Mouse (Mus musculus) stomach, postnatal 0 days (tissue): ENCODE measurements around the gene BC052040. TPM values are rescaled to one million over a fixed set of nuclear protein-coding genes. Genes with fewer than 3 reads are reported as not detected.

ENCODE experiments used
- ATAC-seq: fragments of 200-750 bp; cut with Nextera tagmentation; 2 replicates; pipeline ENCODE4 v1.8.0; 2017; ENCODE audit not compliant: low FRiP score, low TSS enrichment
- DNase-seq: peaks from one replicate; pipeline ENCODE4 v3.0.0-alpha.2; 2016; ENCODE audit warnings: low spot score
- H3K27ac ChIP-seq: fragments of 300-500 bp; sonication (generic); replicated peaks from 2 replicates; pipeline ENCODE4 v1.5.1; 2014; ENCODE audit warnings: mild to moderate bottlenecking, control low read depth
- H3K27me3 ChIP-seq: fragments of 300-500 bp; sonication (generic); 2 replicates; pipeline ENCODE4 v1.6.1; 2014; ENCODE audit warnings: low read length; ENCODE audit not compliant: control insufficient read depth, insufficient read depth
- H3K36me3 ChIP-seq: fragments of 300-500 bp; sonication (generic); 2 replicates; pipeline ENCODE4 v1.6.1; 2014; ENCODE audit warnings: low read length, mixed read lengths; ENCODE audit not compliant: control insufficient read depth, insufficient read depth
- H3K4me1 ChIP-seq: fragments of 300-500 bp; sonication (generic); replicated peaks from 2 replicates; pipeline ENCODE4 v1.6.1; 2014; ENCODE audit warnings: antibody characterized with exemption; ENCODE audit not compliant: control insufficient read depth, insufficient read depth
- H3K4me2 ChIP-seq: fragments of 300-500 bp; sonication (generic); replicated peaks from 2 replicates; pipeline ENCODE4 v1.6.1; 2014; ENCODE audit warnings: low read depth, mild to moderate bottlenecking, control low read depth, moderate library complexity
- H3K4me3 ChIP-seq: fragments of 300-500 bp; sonication (generic); 2 replicates; pipeline ENCODE4 v1.5.1; 2014; ENCODE audit warnings: low read depth, low read length, control low read depth
- H3K9ac ChIP-seq: fragments of 300-500 bp; sonication (generic); 2 replicates; pipeline ENCODE4 v1.6.1; 2014; ENCODE audit warnings: mild to moderate bottlenecking, low read length, control low read depth, mixed read lengths
- H3K9me3 ChIP-seq: fragments of 300-500 bp; sonication (generic); 2 replicates; pipeline ENCODE4 v1.6.1; 2016; ENCODE audit warnings: low read length; ENCODE audit not compliant: control insufficient read depth
- CTCF ChIP-seq: IDR thresholded peaks from 2 replicates; pipeline ENCODE4 v1.5.1; 2016; ENCODE audit warnings: antibody characterized with exemption, low read depth, mild to moderate bottlenecking, moderate library complexity
- EP300 ChIP-seq: optimal IDR thresholded peaks from 2 replicates; pipeline ENCODE3; 2016; ENCODE audit warnings: antibody characterized with exemption
- WGBS: fragments of 180-500 bp; shearing (Covaris S2); extraction: QIAGEN DNeasy Blood & Tissue Kit; methylation state at CpG from one replicate; pipeline ENCODE4 v1.1.7; 2014; 5-methylcytosine and 5-hydroxymethylcytosine counted together
- polyA plus RNA-seq: library from polyadenylated mRNA; unstranded; fragments of >200 nt; fragmentation: Nextera tagmentation; extraction: Ambion mirVana; gene quantifications from 2 replicates; pipeline ENCODE4 v1.2.1, GENCODE M21; 2015

BC052040 gene
- polyA plus RNA-seq, 1 experiment from 2014 or later: 3.8 TPM

GRCm38 (mm10) chr2:115737966-115738365, 156.4 kb downstream of the BC052040 start:
- no peak for DNase-seq
- no peaks in the 10 kb centered on the region for H3K4me1 ChIP-seq
- no peak for ATAC-seq
- no peaks in the 10 kb centered on the region for H3K27me3 ChIP-seq
- TF ChIP-seq EP300 (no peak), CTCF (no peak)
- no peaks in the 10 kb centered on the region for H3K9me3 ChIP-seq
- H3K9ac ChIP-seq: no peak overlapping the region
- no peaks in the 10 kb centered on the region for H3K36me3 ChIP-seq
- H3K27ac ChIP-seq: no peak overlapping the region
- WGBS: 79% methylated on average over 2 of the region's 2 CpGs
- H3K4me3 ChIP-seq: no peak overlapping the region
- no peak overlapping the region for H3K4me2 ChIP-seq

GRCm38 (mm10) chr2:115742061-115742460, 160.5 kb downstream of the BC052040 start:
- Histone ChIP-seq H3K9me3 (no peaks in the 10 kb centered on the region), H3K9ac (no peak overlapping the region), H3K27me3 (no peaks in the 10 kb centered on the region), H3K4me3 (no peak overlapping the region), H3K27ac (no peak overlapping the region), H3K36me3 (no peaks in the 10 kb centered on the region), H3K4me1 (no peaks in the 10 kb centered on the region), H3K4me2 (no peak overlapping the region)
- ATAC-seq: no peak
- TF ChIP-seq CTCF: no peak
- TF ChIP-seq EP300: no peak
- 74% methylated on average over 7 of the region's 7 CpGs for WGBS
- no peak for DNase-seq

GRCm38 (mm10) chr2:115747639-115748038, 166.1 kb downstream of the BC052040 start:
- H3K4me3 ChIP-seq: no peak overlapping the region
- no peaks in the 10 kb centered on the region for H3K27me3 ChIP-seq
- H3K36me3 ChIP-seq: no peaks in the 10 kb centered on the region
- DNase-seq: no peak
- no peak overlapping the region for H3K4me2 ChIP-seq
- no peaks in the 10 kb centered on the region for H3K9me3 ChIP-seq
- TF ChIP-seq EP300: no peak
- no peak for TF ChIP-seq CTCF
- ATAC-seq: no peak
- H3K9ac ChIP-seq: no peak overlapping the region
- WGBS: 93% methylated on average over 3 of the region's 3 CpGs
- H3K4me1 ChIP-seq: no peaks in the 10 kb centered on the region
- H3K27ac ChIP-seq: no peak overlapping the region

GRCm38 (mm10) chr2:115751177-115751576, 169.7 kb downstream of the BC052040 start:
- no peak overlapping the region for H3K27ac ChIP-seq
- H3K9me3 ChIP-seq: no peaks in the 10 kb centered on the region
- H3K9ac ChIP-seq: no peak overlapping the region
- no peak for ATAC-seq
- H3K36me3 ChIP-seq: no peaks in the 10 kb centered on the region
- H3K4me3 ChIP-seq: no peak overlapping the region
- TF ChIP-seq CTCF (no peak), EP300 (no peak)
- no peaks in the 10 kb centered on the region for H3K4me1 ChIP-seq
- 49% methylated on average over 7 of the region's 7 CpGs for WGBS
- H3K27me3 ChIP-seq: no peaks in the 10 kb centered on the region
- H3K4me2 ChIP-seq: no peak overlapping the region
- DNase-seq: no peak

GRCm38 (mm10) chr2:115757685-115758084, 176.2 kb downstream of the BC052040 start:
- H3K36me3 ChIP-seq: no peaks in the 10 kb centered on the region
- no peaks in the 10 kb centered on the region for H3K9me3 ChIP-seq
- H3K9ac ChIP-seq: no peak overlapping the region
- no peaks in the 10 kb centered on the region for H3K4me1 ChIP-seq
- no peaks in the 10 kb centered on the region for H3K27me3 ChIP-seq
- 32% methylated on average over 6 of the region's 6 CpGs for WGBS
- H3K4me2 ChIP-seq: no peak overlapping the region
- peak; percentile 90 for ATAC-seq
- TF ChIP-seq EP300 (no peak), CTCF (no peak)
- peak; percentile 52 for DNase-seq
- no peak overlapping the region for H3K4me3 ChIP-seq
- H3K27ac ChIP-seq: peak overlapping the region; percentile 65

- Histone ChIP-seq H3K27me3 (no peaks in the 10 kb centered on the region), H3K4me1 (no peaks in the 10 kb centered on the region), H3K4me3 (no peak overlapping the region), H3K9ac (no peak overlapping the region), H3K4me2 (no peak overlapping the region), H3K9me3 (no peaks in the 10 kb centered on the region), H3K27ac (no peak overlapping the region), H3K36me3 (no peaks in the 10 kb centered on the region)
- ATAC-seq: 0 out of 2 replicates have a peak, but pooled peaks have one; percentile 26
- no peak for DNase-seq
- TF ChIP-seq EP300 (no peak), CTCF (no peak)
- WGBS: 38% methylated on average over 6 of the region's 6 CpGs
These were observed 177.0 kb downstream of the BC052040 start for GRCm38 (mm10) chr2:115758542-115758941.
